8 mouse cellular contexts compared by ENCODE assay signal in the genomic region with DNA sequence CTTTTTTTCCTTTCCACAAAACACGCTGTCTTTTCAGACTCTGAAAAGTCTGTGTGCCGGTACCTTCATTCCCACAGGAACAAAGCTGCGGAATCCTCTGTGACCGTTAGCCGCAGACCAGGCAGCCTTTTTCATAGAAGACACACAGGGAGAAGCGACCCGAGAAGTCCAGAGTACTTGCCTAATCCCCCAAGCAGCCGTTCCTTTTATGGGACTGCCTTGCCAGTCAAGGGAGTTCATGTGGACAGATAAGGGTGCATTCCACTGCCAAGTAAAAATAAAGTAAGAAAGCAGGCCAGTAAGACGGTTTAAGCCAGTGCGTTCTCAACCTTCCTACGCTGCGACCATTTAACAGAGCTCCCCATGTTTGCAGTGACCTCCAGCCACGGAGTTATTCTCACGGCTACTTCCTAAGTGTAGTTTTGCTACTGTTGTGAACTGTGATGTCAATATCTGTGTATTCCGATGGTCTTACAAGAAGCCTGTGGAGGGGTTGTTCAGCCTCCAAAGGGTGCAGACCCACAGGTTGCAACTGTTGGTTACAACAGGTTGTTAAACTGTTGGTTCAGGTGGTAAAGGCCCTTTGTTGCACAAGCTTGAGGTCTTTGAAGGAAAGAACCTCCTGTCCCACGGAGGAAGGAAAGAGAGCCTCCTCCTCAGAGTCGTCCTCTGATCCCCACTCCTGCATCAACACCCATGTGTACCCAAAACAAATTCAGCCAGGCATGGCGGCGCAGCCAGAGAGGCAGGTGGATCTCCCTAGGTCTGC. TPM values are rescaled to one million over a fixed set of nuclear protein-coding genes. Genes with fewer than 3 reads are reported as not detected.
DNase-seq lines count a peak whose midpoint lies in the region; ATAC-seq and TF ChIP-seq lines count a peak whose summit lies in the region.

No protein-coding gene starts in this region.

- H3K9me3 ChIP-seq in heart, embryonic 12.5 days (replicated peaks), result 0 out of 2 replicates have a peak, but pooled peaks cover 2% of the 10 kb centered on the region
- no peaks in the 10 kb centered on the region for H3K9me3 ChIP-seq in liver, embryonic 14.5 days (ENCODE audit: control insufficient read depth, low read length)
- no peaks in the 10 kb centered on the region for H3K9me3 ChIP-seq in stomach, postnatal 0 days (ENCODE audit: control insufficient read depth, low read length)

- no peak for TF ChIP-seq EP300 in liver, embryonic 14.5 days (IDR thresholded peaks at IDR 0.05; ENCODE audit: low read depth)
- no peak for TF ChIP-seq EP300 in stomach, postnatal 0 days (optimal IDR thresholded peaks at IDR 0.05)

- ATAC-seq in heart, embryonic 12.5 days (ENCODE audit: insufficient number of reproducible peaks, low FRiP score), result no peak
- ATAC-seq in liver, embryonic 14.5 days (ENCODE audit: insufficient read depth), result no peak
- no peak for ATAC-seq in stomach, postnatal 0 days (ENCODE audit: low FRiP score, low TSS enrichment)
- no peak for ATAC-seq in inflammation-experienced regulatory T-cells, adult 6 months

- peaks cover 3% of the 10 kb centered on the region for H3K36me3 ChIP-seq in heart, embryonic 12.5 days
- H3K36me3 ChIP-seq in spleen, adult 2 months (ENCODE audit: control insufficient read depth, insufficient read depth, low read length), result no peaks in the 10 kb centered on the region
- H3K36me3 ChIP-seq in liver, embryonic 14.5 days (replicated peaks; ENCODE audit: control insufficient read depth, insufficient read depth, low read depth), result no peaks in the 10 kb centered on the region; the same call in none of the 2 replicates
- no peaks in the 10 kb centered on the region for H3K36me3 ChIP-seq in stomach, postnatal 0 days (ENCODE audit: control insufficient read depth, insufficient read depth, low read length)

- peak overlapping the region; percentile 95 for H3K27ac ChIP-seq in heart, embryonic 12.5 days (ENCODE audit: poor library complexity, severe bottlenecking)
- H3K27ac ChIP-seq in spleen, adult 2 months (ENCODE audit: insufficient read depth, low read length), result peak overlapping the region; percentile 49
- no peak overlapping the region for H3K27ac ChIP-seq in liver, embryonic 14.5 days
- peak overlapping the region; percentile 67 for H3K27ac ChIP-seq in stomach, postnatal 0 days (replicated peaks)

- no peak for TF ChIP-seq POLR2A in spleen, adult 2 months (IDR thresholded peaks at IDR 0.05; ENCODE audit: low read depth, low read length)

- TF ChIP-seq CTCF in spleen, adult 2 months (IDR thresholded peaks at IDR 0.05; ENCODE audit: extremely low read depth, insufficient read depth, insufficient read length, insufficient replicate concordance), result no peak
- TF ChIP-seq CTCF in liver, embryonic 14.5 days (IDR thresholded peaks at IDR 0.05; ENCODE audit: low read depth), result no peak
- no peak for TF ChIP-seq CTCF in stomach, postnatal 0 days (IDR thresholded peaks at IDR 0.05; ENCODE audit: low read depth)

- 25% methylated on average over 19 of the region's 19 CpGs for WGBS in heart, embryonic 12.5 days
- WGBS in spleen, adult 2 months, result 70% methylated on average over 19 of the region's 19 CpGs
- WGBS in liver, embryonic 14.5 days (ENCODE audit: insufficient replicate concordance), result 50% methylated on average over 19 of the region's 19 CpGs
- 51% methylated on average over 19 of the region's 19 CpGs for WGBS in stomach, postnatal 0 days

- peaks cover 75% of the 10 kb centered on the region for H3K4me1 ChIP-seq in heart, embryonic 12.5 days (replicated peaks)
- peaks cover 32% of the 10 kb centered on the region for H3K4me1 ChIP-seq in spleen, adult 2 months (ENCODE audit: control insufficient read depth, insufficient read depth, insufficient read length)
- H3K4me1 ChIP-seq in liver, embryonic 14.5 days (replicated peaks; ENCODE audit: control insufficient read depth in 2 of 2, insufficient read depth in 2 of 2, low read length in 1 of 2), result peaks cover 32 to 62% of the 10 kb centered on the region in 2 experiments
- peaks cover 17% of the 10 kb centered on the region for H3K4me1 ChIP-seq in stomach, postnatal 0 days (replicated peaks; ENCODE audit: control insufficient read depth, insufficient read depth)

- no peaks in the 10 kb centered on the region for H3K27me3 ChIP-seq in heart, embryonic 12.5 days (replicated peaks)
- H3K27me3 ChIP-seq in spleen, adult 2 months (ENCODE audit: control insufficient read depth, insufficient read depth, low read length), result no peaks in the 10 kb centered on the region
- no peaks in the 10 kb centered on the region for H3K27me3 ChIP-seq in liver, embryonic 14.5 days (ENCODE audit: control insufficient read depth, insufficient read depth, low read length)
- H3K27me3 ChIP-seq in stomach, postnatal 0 days (ENCODE audit: control insufficient read depth, insufficient read depth, low read length), result no peaks in the 10 kb centered on the region

- peak overlapping the region; percentile 29 for H3K4me3 ChIP-seq in heart, embryonic 12.5 days
- no peak overlapping the region for H3K4me3 ChIP-seq in spleen, adult 2 months (ENCODE audit: extremely low read depth, insufficient read depth, insufficient read length)
- no peak overlapping the region for H3K4me3 ChIP-seq in liver, embryonic 14.5 days (ENCODE audit: insufficient read depth in 1 of 2, low read depth in 2 of 2, low read length in 2 of 2)
- no peak overlapping the region for H3K4me3 ChIP-seq in stomach, postnatal 0 days (ENCODE audit: low read depth, low read length)

- H3K4me2 ChIP-seq in heart, embryonic 12.5 days, result peak overlapping the region; percentile 64
- H3K4me2 ChIP-seq in liver, embryonic 14.5 days (ENCODE audit: low read depth), result peak overlapping the region; percentile 99
- H3K4me2 ChIP-seq in stomach, postnatal 0 days (replicated peaks; ENCODE audit: low read depth), result peak overlapping the region; percentile 11; the same call in 1 of the 2 replicates

- intact Hi-C loops in heart, postnatal 25 days (cut with DNase I), result no loop called here

- H3K9ac ChIP-seq in heart, embryonic 12.5 days, result peak overlapping the region; percentile 71
- no peak overlapping the region for H3K9ac ChIP-seq in liver, embryonic 14.5 days (replicated peaks)
- no peak overlapping the region for H3K9ac ChIP-seq in stomach, postnatal 0 days (ENCODE audit: low read length)

- DNase-seq in heart, postnatal 25 days (ENCODE audit: low spot score), result no peak
- no peak for DNase-seq in spleen, adult 2 months (ENCODE audit: low read depth in 1 of 2, low spot score in 2 of 2)
- DNase-seq in spleen, adult 18-20 months, result no peak
- no peak for DNase-seq in liver, embryonic 14.5 days (ENCODE audit: low read depth in 3 of 3, low spot score in 3 of 3)
- DNase-seq in stomach, postnatal 0 days (ENCODE audit: low spot score), result no peak
- no peak for DNase-seq in lung, adult 18-20 months

RNA-seq across cellular contexts. Expression of a gene that starts 4.2 kb away (rescaled TPM):
- 61.9 and 64.4 TPM in 2 replicates for polyA plus RNA-seq in heart, embryonic 12.5 days (2016; fragmentation: Nextera tagmentation; extraction: Ambion mirVana)
- 10 to 100 TPM; 18.2 to 18.6 TPM for total RNA-seq in heart, postnatal 25 days (2021)
- 58.1 and 72.8 TPM in 2 replicates for polyA plus RNA-seq in spleen, adult 2 months (2012; rRNA removed)
- polyA plus RNA-seq in liver, embryonic 14.5 days (2012; rRNA removed), result 11.3 and 11.5 TPM in 2 replicates
- polyA plus RNA-seq in liver, embryonic 14.5 days (2014; fragmentation: Nextera tagmentation; extraction: Ambion mirVana), result 8.8 and 12.6 TPM in 2 replicates
- polyA plus RNA-seq in stomach, postnatal 0 days (2015; fragmentation: Nextera tagmentation; extraction: Ambion mirVana), result 31.0 and 35.8 TPM in 2 replicates
- polyA plus RNA-seq in inflammation-experienced regulatory T-cells, adult 6 months (2017; shearing (Covaris generic)), result 10 to 100 TPM; 18.4 to 21.9 (median 18.7) TPM

RNA-seq across cellular contexts. Expression of a gene that starts 54.5 kb away (rescaled TPM):
- 4.8 and 7.5 TPM in 2 replicates for polyA plus RNA-seq in heart, embryonic 12.5 days (2016; fragmentation: Nextera tagmentation; extraction: Ambion mirVana)
- 10 to 100 TPM; 13.4 to 19.0 TPM for total RNA-seq in heart, postnatal 25 days (2021)
- polyA plus RNA-seq in spleen, adult 2 months (2012; rRNA removed), result 46.3 and 59.2 TPM in 2 replicates
- polyA plus RNA-seq in liver, embryonic 14.5 days (2012; rRNA removed), result 6.4 and 7.6 TPM in 2 replicates
- 6.2 and 7.2 TPM in 2 replicates for polyA plus RNA-seq in liver, embryonic 14.5 days (2014; fragmentation: Nextera tagmentation; extraction: Ambion mirVana)
- 31.2 and 32.2 TPM in 2 replicates for polyA plus RNA-seq in stomach, postnatal 0 days (2015; fragmentation: Nextera tagmentation; extraction: Ambion mirVana)
- polyA plus RNA-seq in inflammation-experienced regulatory T-cells, adult 6 months (2017; shearing (Covaris generic)), result 10 to 100 TPM in 2 of 3 experiments, 1 to 10 TPM in 1; 5.9 to 20.1 (median 14.8) TPM

Comparison
In these comparisons a context has a peak if more than half of its experiments do, and no peak if none do; other contexts are left out.
1. H3K4me2 ChIP-seq: peak in every context shown above with its lines; median percentile 99 in liver, embryonic 14.5 days; 64 in heart, embryonic 12.5 days; 11 in stomach, postnatal 0 days.